Mouse (Mus musculus) megakaryocyte, embryonic 14.5 days (primary cell): ENCODE results near the gene Bahd1.

Source experiments
- FLI1 ChIP-seq: IDR thresholded peaks from 2 replicates; pipeline ENCODE4 v1.6.1; 2012; ENCODE audit warnings: low read length, inconsistent platforms, mixed read lengths
- GATA1 ChIP-seq: IDR thresholded peaks from 3 replicates; pipeline ENCODE4 v1.6.1; 2012; ENCODE audit warnings: mixed read lengths, low read length, inconsistent platforms, borderline replicate concordance

- no peak for TF ChIP-seq GATA1
- TF ChIP-seq FLI1 = no peak
Measured at GRCm38 (mm10) chr2:118972687-118973376, 72.7 kb downstream of the Bahd1 start.
